Mouse (Mus musculus) NIH3T3 (cell line): ENCODE results near the gene Cdk17.

Experiments used
- DNase-seq: peaks from one replicate; pipeline ENCODE4 v3.0.0-alpha.2; 2012; ENCODE audit warnings: low read depth

Gene Cdk17

DNA sequence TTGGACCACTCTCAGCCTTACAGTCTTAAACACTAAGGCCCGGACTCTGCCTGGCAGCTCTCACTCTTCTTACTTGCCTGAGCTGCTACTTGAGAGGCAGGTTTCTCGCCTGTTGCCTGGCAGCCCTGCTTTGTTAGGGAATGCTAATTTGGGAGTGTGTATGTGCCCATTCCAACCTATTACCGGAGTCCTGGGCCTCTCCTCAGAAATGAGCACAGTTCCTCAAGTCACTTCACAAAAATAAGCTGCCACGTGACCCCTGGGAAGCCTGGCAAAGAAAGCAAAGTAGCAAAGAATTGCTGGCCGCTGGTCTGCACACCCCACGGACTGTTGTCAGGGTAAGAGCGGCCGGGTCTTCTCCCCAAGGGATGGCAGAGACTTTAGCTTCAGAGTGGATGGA lies 102.8 kb downstream of the Cdk17 start:
- no peak for DNase-seq

DNA sequence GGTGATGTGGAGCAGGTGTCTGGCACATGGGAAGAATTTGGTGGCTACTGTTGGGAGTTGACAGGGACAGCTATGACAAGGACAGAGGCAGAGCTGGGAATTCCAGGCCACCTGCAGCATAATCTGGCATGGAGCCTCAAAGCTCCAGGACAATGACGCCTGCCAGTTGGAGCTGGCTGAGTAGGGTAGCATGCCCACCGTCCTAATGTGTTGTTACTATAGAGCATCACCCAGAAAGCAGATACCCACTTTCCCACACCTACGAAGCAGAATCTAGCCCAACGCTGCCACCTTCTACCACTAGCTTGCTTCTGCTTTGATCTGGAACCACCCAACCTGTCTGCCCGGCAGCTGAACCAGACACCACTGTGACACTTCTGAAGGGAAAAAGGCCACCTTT lies 103.3 kb downstream of the Cdk17 start:
- DNase-seq: no peak

DNA sequence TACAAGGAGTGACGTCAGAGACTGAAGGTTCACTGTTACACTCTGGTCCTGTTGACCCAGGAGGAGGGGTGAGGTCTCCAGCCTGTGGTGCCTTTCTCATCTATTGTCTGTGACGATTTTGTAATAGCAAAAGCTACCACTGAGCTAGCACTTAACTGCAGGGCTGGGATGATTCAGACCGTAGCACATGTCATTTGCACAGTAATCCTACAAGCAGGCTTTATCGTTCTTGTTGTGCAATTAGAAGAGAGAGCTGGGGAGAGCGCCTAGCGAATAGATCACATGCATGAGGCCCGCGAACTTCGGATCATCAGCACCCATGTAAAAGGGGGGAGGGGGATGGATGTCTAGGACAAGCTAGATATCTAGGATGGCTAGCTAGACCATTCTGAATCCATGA lies 105.2 kb downstream of the Cdk17 start:
- DNase-seq: peak; percentile 17

GRCm38 (mm10) chr10:93266521-93266920 lies 105.8 kb downstream of the Cdk17 start:
- DNase-seq: no peak

DNA sequence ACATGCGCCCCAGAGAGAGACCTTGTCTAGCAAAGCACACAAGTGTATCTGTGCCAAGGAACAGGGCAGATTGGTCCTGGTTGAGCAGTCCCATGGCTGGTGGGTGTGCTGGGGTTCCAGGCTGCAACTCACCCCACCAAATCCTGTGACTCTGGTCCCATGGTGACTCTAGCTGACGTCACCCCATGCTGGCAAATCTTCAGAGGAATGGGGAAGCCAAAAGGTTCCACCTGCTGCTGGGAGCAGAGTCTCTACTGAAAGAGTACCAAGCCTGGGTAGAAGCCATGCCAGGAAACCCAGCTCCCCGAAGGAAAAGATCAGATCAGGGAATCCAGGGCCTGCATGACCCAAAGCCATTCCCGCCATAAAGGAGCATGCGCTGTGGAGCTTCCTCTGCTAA lies 106.8 kb downstream of the Cdk17 start:
- no peak for DNase-seq

DNA sequence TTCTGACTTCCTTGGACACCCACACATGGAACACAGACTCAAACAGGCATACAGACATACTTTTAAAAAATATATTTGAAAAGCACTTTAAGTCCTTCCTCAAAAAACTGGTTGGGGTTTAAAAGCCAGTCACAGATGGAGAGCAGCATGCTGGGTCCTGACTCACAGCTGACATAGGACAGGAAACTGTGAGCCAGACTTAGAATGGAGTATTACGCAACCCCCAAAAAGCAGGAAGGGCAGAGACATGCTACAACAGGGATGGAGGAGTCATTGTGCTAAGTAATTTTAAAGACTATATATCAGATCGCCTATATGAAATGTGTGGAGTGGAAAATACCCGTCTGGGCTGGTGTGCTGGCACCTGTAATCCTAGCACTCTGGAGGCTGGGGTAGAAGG lies 107.7 kb downstream of the Cdk17 start:
- DNase-seq: no peak

DNA sequence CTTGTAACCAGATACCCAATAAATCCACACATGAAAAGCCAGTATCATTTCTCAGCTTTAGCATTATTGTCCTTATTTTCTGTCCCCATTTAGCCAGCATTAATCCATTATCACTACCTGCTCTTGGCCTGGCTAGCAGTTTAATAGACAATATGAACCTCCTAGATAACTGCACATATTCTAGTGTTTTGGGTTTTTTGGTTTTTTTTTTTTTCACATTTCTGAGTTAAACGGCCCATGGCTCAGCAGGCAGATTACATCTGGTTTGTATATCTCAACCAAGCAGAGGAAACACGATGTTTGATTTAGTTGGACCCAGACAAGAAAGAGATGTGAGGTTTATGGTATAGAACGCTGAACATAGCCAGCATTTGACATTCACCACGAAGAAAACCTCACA lies 109.1 kb downstream of the Cdk17 start:
- DNase-seq: no peak

GRCm38 (mm10) chr10:93270889-93271460 lies 110.3 kb downstream of the Cdk17 start:
- DNase-seq: no peak

DNA sequence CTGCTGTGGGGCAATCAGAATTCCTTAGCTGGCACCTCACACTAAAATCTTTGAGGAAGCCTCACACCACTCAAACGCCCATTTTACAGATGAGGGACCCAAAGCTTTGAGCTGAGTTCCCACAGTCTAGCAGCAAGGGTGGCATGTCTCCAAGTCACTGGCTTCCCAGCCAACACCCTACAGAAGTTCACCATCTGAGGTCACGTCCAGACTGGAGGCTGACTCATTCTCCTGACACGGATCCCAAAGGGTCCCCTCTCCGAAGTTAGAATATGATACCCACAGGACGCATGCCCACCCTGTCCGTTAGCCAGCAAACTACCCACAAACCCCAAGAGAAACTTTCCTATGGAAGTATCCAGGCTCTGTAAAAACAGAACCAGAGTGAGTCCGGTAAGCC lies 111.2 kb downstream of the Cdk17 start:
- DNase-seq: peak; percentile 77

DNA sequence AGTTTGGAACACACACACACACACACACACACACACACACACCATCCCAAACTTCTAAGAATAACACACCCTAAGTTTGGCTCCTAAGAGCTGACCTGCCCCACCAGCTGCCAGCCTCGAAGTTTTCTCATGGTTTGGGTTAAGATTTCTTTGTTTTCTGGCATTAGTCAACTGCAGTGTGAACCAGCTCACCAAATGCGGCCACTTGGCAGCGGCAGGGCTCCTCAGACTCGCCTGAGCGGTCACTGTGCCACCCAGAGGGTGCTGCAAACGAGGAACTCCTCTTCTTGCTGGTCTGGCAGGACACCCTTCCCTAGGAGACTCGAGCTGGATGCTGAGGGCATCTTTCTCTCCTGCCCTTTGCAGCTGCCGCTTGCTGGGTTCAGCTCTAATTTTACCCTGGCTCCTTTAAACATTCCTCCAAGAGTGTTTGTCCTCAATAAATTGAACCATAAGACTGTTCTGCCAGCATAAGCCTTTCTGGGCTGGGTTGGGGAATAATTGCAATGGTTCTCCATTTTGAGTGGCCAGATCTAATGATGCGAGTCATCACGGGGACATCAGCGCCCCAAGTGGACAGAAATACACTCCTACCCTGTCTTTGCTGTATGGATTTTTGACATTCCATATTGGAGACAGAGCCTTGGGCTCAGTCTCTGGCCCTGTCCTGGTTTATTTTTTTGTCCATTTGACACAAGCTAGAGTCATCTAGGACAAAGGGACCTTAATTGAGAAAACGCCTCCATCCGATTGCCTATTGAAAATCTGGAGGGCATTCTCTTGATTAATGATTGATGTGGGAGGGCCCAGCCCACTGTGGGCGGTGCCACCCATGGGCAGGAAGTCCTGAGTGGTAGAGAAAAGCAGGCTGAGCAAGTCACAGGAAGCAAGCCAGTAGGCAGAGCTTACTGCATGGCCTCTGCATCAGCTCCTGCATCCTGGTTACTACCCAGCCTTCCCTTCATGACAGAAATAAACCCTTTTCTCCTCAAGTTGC lies 112.6 kb downstream of the Cdk17 start:
- no peak for DNase-seq

- peak; percentile 29 for DNase-seq
Observed at GRCm38 (mm10) chr10:93274277-93274696, 113.6 kb downstream of the Cdk17 start.

DNA sequence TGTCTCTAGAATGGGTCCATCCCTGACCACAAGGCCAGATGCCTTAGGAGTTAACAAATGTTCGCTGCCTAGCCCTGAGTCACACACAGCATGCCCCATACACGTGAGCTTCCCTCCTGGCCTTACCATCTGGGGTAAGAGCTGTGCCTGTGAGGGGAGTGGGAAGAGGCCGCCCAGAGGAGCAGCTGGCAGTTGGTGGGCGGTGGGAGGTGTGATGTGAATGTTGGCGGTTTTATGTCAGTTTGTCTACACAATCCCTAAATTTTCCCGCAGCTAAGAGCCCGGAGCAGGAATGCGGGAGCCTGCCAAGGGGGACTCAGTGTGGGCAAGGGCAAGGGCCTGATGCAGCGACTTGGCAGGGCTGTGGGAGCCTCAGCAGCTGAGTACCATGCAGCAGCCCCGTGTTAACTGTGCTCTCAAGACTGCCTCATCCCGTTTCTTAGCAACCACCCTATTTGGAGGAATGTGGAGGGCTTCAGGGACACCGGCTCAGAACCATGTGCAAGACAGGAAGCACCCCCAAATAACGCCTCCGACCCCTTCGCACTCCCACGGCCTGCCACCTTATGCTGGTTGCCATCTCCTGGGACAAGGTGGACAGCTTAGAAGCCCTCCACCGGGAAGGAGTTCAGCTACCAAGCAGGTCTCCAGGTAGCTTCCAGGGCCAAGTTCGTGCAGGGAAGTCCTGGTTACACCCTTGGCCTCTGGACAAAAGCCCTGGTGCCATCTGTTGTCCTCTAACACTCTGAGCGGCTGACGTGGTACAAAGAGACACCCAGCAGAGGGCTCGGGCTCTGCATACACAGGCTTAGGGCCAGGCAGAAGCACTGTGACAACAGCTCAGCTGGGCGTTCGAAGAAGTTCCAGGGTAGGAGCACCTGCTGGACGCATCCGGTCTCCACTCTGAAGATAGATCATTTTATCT lies 114.8 kb downstream of the Cdk17 start:
- DNase-seq: no peak

DNA sequence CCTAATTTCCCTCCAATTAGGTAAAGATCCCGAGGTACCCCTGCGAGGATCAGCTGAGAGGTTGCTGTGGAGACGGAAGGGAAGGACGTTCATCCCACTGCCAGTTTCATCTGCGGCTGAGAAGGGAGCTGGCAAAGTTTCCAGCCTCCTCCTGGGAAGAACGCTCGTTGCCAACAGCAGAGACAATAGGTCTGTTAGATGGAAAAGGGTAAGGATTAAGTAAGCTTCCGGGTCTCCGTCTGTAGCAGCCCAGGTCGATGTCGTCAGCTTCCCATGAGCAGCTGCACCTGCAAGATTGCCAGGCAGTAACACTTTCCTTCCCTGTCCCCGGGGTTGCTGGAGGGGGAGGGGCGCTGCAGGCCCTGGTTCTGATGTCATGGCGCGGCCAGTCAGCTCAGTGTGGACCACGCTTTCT lies 115.7 kb downstream of the Cdk17 start:
- no peak for DNase-seq

DNA sequence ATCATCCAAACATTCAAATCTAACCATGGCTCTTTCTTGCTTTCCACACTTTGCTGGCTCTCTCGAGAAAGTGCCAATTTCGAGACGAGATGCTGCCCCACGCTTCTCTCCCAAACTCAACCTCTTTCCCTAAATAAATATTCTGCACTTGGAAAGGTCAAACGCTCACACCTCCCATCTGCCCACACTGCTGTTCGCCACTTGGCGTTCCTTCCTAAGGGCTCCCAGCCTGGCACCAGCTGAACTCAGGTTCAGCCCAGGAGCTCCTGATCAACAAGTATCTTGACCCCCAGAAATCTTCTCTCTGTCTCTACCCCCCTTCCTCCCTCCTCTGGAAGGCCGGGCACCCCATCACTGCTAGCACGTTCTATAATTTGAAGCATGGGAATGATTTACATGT lies 116.2 kb downstream of the Cdk17 start:
- DNase-seq: no peak

DNA sequence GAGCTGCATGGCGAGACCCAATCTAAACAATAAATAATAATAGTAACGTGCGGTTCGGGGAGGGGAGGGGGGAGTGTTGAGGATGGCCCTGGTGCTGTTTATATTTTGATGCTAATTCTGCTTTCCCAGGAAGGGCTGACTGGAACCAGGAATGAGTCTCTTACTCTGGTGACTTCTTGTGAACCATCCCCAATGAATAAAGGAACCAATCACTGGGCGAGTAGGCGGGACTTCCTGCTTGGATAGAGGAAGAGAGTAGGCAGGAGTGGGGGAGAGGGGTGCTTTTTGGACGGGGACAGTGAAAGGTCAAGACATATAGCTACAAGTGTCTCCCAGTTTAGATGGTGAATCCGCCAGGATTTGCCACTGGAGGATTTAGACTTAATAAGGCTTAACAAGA lies 117.7 kb downstream of the Cdk17 start:
- DNase-seq: no peak

DNA sequence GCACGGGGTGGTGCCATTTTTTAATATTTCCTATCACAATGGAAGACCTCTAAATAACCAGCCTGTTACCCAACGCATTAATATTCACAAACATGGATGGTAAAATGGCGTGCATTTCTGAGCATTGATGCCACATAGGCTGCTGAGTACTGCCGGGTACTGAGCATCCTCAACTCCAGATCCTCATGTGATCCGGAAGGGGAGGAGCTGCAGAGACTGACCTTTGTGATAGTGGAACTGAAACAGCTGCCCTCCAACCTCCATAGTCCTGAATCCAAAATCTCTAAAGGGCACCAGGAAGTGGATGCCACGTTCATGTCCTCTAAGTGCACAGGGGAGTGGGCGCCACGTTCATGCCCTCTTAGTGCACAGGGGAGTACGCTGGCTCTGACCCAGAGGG lies 118.4 kb downstream of the Cdk17 start:
- no peak for DNase-seq

- DNase-seq: no peak
Observed at GRCm38 (mm10) chr10:93280586-93280985, 119.9 kb downstream of the Cdk17 start.

DNA sequence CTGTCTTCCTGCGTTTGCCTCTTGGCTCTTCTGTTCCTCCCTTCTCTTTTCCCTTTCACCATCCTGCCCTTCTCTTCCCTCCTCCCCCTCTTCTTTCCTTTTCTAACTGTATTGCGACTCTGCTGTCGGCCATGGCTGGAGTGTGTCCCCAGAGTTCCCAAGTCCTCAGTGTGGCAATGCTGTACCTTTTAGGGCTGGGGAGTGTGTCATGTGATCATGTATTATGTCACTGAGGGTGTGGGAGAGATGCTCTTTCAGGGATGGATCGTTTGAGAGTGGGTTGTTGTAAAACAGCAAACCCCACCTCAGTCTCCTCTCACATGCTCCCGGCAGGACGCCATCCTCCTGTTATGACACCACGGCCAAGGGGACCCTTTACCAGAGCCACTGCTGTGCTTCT lies 120.4 kb downstream of the Cdk17 start:
- no peak for DNase-seq

GRCm38 (mm10) chr10:93282526-93282964 lies 121.9 kb downstream of the Cdk17 start:
- DNase-seq: no peak

DNA sequence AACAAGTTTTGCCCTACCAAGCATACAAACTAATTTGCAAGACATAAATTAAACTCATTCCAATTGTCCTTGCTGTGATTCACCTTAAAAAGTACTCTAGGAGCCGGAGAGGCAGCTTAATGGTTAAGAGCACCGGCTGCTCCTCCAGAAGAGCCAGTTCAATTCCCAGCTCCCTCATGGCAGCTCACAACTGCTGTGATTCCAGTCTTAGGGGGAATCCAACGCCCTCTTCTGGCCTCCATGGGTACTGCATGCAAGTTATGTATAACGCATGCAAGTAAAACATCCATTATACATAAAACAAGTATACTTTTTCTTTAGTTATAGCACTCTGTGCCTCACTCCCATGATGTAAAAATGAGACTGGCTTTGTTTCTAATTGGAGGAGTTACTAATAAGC lies 122.6 kb downstream of the Cdk17 start:
- peak; percentile 47 for DNase-seq

- no peak for DNase-seq
Observed at GRCm38 (mm10) chr10:93285489-93285888, 124.8 kb downstream of the Cdk17 start.

GRCm38 (mm10) chr10:93287551-93288145 lies 127.0 kb downstream of the Cdk17 start:
- DNase-seq: peak; percentile 75
